Mouse (Mus musculus): ENCODE results near the gene Cyp24a1.

- TF ChIP-seq CTCF (IDR thresholded peaks at IDR 0.05; ENCODE audit: borderline replicate concordance, insufficient read depth, low read length) (no peak), POLR2A (IDR thresholded peaks at IDR 0.05; ENCODE audit: low read depth, low read length) (no peak)
These were observed 20.7 kb downstream of the Cyp24a1 start for GRCm38 (mm10) chr2:170476215-170476614.

Data from embryonic fibroblast, embryonic 13.5 days (primary cell).